Mouse (Mus musculus) cerebellum, adult (tissue): ENCODE measurements at regions not wholly inside any gene's neighbourhood (a gene's known extent, or its start where the extent isn't known, plus 50 kb on each side); places are given as distances from the start of the nearest gene placed in this dataset.
A peak's percentile ranks its signal among the peaks of the same experiment; 100 is the strongest.

ENCODE experiments used
- ATAC-seq: cut with Nextera tagmentation; 2 replicates; pipeline ENCODE4 v1.9.2; 2017; ENCODE audit warnings: mild to moderate bottlenecking, moderate library complexity, mixed read lengths; ENCODE audit not compliant: insufficient number of reproducible peaks, low FRiP score, low TSS enrichment

DNA sequence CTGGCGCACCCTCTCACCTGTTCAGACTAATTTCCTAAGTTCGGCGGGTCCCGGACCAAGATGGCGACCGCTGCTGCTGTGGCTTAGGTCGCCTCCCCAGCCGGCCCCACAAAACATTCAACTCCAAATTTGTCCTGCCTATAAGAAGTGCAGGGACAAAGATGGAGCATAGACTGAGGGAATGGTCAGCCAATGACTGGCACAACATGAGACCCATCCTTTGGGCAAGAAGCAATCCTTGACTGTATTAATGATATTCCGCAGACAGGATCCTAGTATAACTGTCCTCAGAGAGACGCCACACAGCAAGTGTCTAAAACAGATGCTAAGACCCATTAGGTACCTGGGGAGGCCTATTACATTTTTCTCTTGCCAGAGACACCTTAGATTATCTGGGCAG is 1151.3 kb downstream of the Gsdmc2 start:
- ATAC-seq: no peak

DNA sequence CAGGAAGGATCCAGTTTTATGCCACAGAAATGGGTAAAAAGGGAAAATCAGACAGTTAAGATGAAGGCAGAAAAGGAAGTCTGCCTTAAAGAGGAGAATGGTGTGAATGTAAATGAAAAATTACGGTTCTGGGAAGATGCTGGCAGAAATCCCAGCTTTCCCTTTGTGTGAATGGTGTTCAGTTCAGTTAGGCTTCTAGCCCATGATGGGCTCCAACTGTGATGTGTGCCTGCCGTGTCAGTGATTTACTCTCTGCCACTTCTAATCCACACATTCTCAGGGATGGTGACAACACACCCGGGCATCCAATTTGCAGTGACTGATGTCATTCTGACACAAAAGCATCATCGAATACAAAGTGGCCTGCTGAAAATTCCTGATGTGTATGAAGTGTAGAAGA is 1171.6 kb downstream of the Gsdmc2 start:
- no peak for ATAC-seq

DNA sequence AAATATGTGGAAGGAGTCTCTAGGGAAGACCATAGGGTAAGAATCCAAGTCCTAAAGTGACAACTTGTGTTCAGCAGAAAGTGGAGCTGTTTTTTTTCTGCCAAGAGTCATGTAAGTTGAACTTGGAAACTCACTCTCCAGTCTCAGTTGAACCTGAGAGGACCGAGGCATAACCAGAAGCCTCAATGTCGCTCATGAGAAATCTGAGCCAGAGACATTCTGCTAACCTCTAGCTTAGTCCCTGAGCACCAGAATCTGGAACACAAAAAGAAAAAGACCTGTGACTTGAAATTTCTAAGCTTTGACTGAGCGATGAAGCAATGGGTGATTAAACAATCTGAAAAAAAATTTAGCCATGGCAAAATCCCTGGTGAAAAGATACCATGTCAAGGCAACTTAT is 1175.0 kb downstream of the Gsdmc2 start:
- no peak for ATAC-seq

DNA sequence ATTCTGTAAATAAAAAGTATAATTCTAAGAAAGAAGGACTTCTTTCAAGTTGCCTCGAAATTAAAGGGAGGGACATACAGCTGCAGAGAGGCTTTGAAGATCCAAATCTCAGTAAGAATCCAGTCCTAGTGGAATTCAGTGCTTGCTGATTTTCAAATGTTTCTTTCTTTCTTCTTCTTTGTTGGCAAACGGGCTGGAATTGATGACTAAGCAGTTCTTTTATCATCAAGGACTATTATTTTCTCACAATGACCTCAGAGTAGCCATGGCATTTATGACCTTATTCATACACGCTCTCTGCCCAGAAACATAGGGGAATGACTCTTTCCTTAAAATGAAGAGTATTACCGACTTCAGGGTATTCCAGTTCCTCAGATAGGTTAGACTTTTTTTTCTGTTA is 1185.9 kb downstream of the Gsdmc2 start:
- ATAC-seq: no peak

DNA sequence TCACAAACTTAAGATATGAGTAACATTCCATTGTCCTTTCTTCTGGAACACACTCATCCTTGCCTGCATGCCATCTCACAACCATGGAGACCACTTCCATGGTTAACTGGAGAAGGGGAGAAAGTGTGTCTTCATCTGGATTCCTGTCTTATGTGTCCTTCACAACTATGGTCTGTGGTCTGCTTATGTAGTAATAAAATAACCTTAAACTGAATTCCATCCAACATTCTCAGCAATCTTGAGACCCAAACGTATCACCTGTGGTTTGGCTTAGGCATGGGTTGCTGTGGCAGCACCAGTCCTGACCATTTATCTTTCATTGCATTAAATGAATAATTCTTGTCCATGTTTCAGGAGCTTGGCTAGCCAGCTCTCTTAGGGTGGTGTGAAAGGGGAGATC is 1186.3 kb downstream of the Gsdmc2 start:
- ATAC-seq: no peak

GRCm38 (mm10) chr15:62646476-62647168 is 1198.4 kb downstream of the Gsdmc2 start:
- ATAC-seq: no peak

GRCm38 (mm10) chr15:62644744-62645143 is 1200.2 kb downstream of the Gsdmc2 start:
- no peak for ATAC-seq

DNA sequence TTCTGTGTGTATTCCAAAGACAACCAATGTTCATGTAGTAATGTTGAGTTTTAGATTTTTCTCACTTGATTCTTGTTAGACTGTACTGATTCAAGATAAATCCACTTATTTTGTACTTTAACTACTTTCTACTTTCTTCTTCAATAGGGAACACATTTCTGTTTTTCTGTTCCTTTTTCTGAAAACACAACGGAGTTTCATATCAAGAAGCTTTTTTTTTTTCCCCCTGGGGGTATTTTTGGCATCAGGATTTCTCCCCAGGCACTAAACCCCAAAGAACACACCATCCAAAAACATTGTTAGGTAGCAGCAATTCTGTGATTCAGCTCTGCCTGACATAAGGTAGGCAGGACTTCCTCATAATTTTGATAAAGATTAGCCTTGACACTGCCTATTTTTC is 1200.7 kb downstream of the Gsdmc2 start:
- ATAC-seq: no peak

DNA sequence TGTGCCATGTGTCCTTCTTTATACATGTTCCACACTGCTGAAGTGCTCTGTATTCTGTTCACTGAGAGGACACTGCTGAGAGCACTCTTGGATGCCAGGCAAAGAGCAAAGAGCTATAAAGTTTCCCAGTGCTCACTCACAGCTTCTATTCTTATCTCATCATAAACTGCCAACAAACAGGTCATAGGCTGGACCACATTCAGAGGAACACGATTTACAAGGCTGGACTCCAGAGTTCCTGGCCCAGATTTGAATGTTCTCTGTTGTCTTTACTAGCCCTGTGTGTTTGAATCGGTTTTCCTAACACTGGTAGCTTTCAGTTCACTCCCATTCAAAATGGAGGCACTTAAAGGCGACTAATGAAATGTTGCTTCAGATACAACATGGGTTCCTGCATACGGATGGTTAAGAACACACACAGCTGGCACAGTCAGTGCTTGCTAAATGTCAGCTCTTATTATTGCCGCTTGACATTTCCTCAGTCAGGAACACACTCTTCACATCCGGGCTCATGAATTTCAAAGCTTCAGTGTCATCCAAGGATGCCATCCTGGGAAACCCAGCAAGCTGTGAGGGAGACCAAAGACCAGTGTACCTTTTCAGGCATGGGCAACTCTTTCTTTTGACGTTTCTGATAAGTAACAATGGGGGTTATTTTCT is 1203.8 kb downstream of the Gsdmc2 start:
- ATAC-seq: no peak

DNA sequence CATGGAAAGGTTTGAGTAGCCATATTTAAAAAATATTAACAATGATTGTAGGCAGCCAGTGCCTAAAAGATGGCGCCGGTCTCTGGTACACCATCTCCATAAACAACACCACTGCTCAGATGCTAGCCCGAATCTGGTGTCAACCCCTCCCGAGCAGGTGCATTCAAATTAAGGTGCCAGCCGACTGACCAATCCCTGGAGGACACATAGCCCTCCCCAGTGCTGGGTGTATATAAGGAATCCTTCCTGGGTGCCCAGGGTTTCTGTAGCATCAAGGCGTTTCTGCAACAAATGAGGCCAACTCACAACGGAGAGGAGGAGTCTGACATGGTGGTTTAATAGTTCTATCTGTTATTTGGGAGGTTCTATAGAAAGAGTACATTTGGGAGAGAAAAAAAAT is 1219.6 kb downstream of the Gsdmc2 start:
- no peak for ATAC-seq

DNA sequence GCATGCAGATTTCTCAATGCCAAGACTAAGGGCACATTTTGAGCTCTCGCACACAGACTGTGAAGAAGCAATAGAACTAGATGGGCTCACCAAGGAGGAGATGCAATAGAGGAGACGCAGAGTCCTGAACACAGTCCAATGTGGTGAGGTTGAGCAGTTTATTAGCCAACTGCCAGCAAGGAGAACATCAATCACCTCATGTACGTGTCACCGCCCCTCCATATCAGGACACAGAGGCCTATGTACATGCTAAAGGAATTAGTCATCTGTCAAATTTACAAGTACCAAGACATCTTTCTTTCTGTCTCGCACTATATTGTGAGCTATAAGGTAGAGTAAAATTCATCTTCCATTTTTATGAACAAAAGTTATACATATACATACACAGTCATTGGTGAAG is 1228.9 kb downstream of the Gsdmc2 start:
- no peak for ATAC-seq

- no peak for ATAC-seq
Observed at GRCm38 (mm10) chr15:62596735-62597134, 1248.2 kb downstream of the Gsdmc2 start.

DNA sequence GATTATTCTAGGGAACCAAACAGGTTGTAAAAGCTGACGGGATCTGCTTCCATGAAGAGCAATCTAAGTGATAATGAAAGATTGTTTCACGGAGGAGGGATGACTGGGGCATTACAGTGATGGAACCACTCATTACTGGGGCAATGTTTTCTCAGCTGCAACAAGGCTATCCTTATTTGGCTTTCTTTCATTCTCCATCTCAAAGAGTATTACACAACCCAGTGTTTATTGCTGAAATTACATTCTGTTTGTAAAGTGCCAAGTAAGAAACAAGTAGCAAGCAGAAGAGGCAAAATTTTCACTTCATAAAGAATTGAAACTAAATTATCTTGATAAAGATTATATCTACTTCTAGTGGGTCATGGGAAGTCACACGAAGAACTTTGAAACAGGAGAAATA is 1256.4 kb downstream of the Gsdmc2 start:
- ATAC-seq: no peak

DNA sequence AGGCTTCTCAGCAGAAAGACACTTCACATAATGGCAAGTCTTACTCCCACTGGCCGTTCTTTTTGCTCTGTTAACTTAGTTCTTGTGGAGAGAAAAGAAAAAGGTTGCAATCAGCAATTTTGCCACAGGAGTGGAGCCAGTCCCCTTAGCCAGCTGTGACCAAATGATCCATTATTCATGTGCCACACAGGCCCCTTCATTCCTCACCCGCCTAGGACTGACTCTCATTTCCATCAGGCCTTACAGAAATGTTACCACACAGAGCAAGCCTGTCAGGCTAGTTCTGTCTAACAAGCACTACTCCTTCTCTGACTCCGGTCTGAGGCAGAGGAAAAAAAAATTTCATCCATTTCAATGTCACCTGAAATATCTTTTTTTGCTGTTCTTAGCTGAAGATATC is 1266.2 kb downstream of the Gsdmc2 start:
- no peak for ATAC-seq

- no peak for ATAC-seq
Observed at GRCm38 (mm10) chr15:62575791-62576190, 1269.2 kb downstream of the Gsdmc2 start.

DNA sequence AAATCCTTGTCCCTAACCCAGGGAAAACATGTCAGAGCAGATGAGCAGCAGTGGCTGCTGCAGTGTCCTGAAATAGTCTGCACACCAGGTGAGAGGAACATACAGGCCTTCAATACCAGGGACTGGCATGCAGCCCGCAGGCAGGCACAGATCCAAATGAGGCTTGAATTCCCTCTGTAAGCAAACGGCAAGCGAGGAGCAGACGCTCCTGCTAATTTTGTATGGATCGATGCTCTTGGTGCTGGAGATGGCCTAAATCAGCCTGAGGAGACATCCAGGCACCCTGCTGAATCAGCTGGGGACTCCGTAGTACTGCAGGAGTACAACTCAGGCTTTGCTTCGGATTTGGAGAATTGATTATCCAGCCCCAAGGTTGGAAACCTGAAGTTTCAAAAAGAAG is 1273.2 kb downstream of the Gsdmc2 start:
- ATAC-seq: peak; percentile 80

DNA sequence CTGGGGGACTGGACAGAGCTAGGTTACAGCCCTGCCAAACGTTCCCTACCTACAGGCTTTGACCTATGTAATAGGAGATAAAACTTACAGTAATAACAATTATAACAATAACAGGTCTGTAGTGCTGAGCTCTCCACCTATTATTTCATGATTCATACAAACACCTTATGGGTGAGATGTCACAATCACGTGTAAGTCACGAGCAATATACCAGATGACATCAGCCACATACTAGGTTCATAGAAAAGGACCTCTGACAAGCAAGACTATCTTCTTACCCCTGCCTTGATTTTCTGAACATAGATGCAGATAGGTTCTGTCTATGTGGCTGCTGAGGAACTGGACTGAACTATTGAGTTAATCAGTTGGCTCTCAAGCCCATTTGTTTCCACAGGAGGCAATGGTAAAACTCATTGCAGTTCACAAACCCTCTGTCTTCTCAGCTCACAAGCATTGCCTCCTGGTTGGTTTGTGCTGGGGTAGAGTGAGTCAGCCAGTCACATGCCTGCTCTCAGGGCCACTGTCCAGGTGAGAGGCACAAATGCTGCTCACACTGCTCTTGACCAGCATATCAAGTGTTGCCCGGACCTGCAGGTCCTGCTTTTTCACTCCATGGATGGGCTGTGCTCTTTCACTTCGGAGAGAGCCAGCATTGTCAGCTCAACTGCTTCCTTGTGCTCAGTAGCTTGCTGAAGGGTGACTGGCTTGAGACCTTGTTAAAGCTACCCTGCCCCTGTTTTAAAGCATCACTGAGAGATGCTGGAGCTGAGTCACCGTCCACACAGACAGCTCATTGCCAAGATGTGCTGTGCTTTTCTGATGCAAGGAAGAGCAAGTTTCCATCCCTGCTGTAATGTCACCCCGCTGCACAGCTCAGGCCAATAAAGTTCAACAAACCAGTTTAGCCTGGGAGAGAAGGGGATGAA is 1275.9 kb downstream of the Gsdmc2 start:
- no peak for ATAC-seq

GRCm38 (mm10) chr15:62567431-62567830 is 1277.5 kb downstream of the Gsdmc2 start:
- ATAC-seq: no peak

- ATAC-seq: no peak
Observed at GRCm38 (mm10) chr15:62566106-62566511, 1278.9 kb downstream of the Gsdmc2 start.

GRCm38 (mm10) chr15:62533233-62533632 is 1311.7 kb downstream of the Gsdmc2 start:
- ATAC-seq: no peak

DNA sequence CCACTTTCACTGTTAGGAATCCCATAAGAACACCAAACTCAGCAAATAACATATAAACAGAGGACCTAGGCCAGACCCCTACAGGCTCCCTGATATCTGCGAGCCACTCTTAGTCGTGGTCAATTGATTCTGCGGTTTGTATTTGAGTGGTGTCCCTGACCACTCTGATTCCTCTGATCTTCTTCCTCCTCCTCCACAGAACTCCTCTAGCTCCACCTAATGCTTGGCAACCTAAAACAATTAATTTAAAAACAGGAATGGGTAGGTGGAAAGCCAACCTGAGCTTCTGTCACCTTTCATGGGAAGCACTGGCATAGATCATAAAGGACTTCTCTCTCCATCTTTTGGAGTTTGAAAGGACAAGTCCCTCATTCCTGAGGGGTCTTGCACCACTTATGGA is 1316.0 kb downstream of the Gsdmc2 start:
- no peak for ATAC-seq
